Mouse (Mus musculus) liver, embryonic 15.5 days (tissue): ENCODE results near the gene Cbx5. TPM values are rescaled to one million over a fixed set of nuclear protein-coding genes. Genes with fewer than 3 reads are reported as not detected.

ENCODE experiments used
- ATAC-seq: fragments of 200-750 bp; cut with Nextera tagmentation; 2 replicates; pipeline ENCODE4 v1.8.0; 2017; ENCODE audit warnings: moderate number of reproducible peaks, mild to moderate bottlenecking, moderate library complexity; ENCODE audit not compliant: insufficient read depth
- H3K27ac ChIP-seq: fragments of 300-500 bp; sonication (generic); replicated peaks from 2 replicates; pipeline ENCODE4 v1.5.1; 2015; ENCODE audit warnings: mild to moderate bottlenecking, inconsistent platforms
- H3K27me3 ChIP-seq: fragments of 300-500 bp; sonication (generic); 2 replicates; pipeline ENCODE4 v1.6.1; 2015; ENCODE audit warnings: mild to moderate bottlenecking, inconsistent platforms
- H3K36me3 ChIP-seq: fragments of 300-500 bp; sonication (generic); replicated peaks from 2 replicates; pipeline ENCODE4 v1.6.1; 2015; ENCODE audit warnings: moderate library complexity, mild to moderate bottlenecking, inconsistent platforms
- H3K4me1 ChIP-seq: fragments of 300-500 bp; sonication (generic); replicated peaks from 2 replicates; pipeline ENCODE4 v1.6.1; 2015; ENCODE audit warnings: inconsistent platforms
- H3K4me2 ChIP-seq: fragments of 300-500 bp; sonication (generic); 2 replicates; pipeline ENCODE4 v1.6.1; 2015; ENCODE audit warnings: moderate library complexity, mild to moderate bottlenecking, inconsistent platforms
- H3K4me3 ChIP-seq: fragments of 300-500 bp; sonication (generic); replicated peaks from 2 replicates; pipeline ENCODE4 v1.5.1; 2015; ENCODE audit warnings: mild to moderate bottlenecking, inconsistent platforms
- H3K9ac ChIP-seq: fragments of 300-500 bp; sonication (generic); 2 replicates; pipeline ENCODE4 v1.6.1; 2015; ENCODE audit warnings: moderate library complexity, mild to moderate bottlenecking, inconsistent platforms
- H3K9me3 ChIP-seq: fragments of 300-500 bp; sonication (generic); replicated peaks from 2 replicates; pipeline ENCODE4 v1.6.1; 2016; ENCODE audit warnings: inconsistent platforms
- WGBS: fragments of 180-500 bp; shearing (Covaris S2); methylation state at CpG from one replicate; pipeline ENCODE4 v1.1.7; 2015; ENCODE audit warnings: mixed read lengths; ENCODE audit not compliant: insufficient replicate concordance; 5-methylcytosine and 5-hydroxymethylcytosine counted together
- polyA plus RNA-seq: library from polyadenylated mRNA; unstranded; fragments of >200 nt; fragmentation: Nextera tagmentation; extraction: Ambion mirVana; gene quantifications from 2 replicates; pipeline ENCODE4 v1.2.1, GENCODE M21; 2015

Cbx5 gene
- polyA plus RNA-seq, 1 experiment from 2014 or later: 49.2 TPM

DNA sequence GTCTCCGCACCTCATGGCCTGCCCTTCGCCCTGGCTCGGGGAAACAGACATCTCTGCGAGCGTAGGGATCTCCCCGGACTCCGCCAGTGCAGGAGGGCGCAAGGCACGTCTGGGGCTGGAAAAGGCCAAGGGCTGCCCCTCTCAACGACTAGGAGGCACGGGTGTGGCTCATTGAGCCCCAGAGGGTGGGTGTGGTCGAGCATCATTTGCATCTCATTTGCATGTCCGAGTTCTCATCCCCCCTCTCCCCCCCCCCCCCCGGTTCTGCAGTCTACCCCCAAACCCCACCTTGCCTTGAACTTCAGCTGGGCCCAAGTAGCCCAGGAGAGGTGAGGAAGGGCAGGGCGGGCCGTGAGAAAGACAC lies 69.3 kb downstream of the Cbx5 start:
- WGBS: 12% methylated on average over 15 of the region's 16 CpGs
- Histone ChIP-seq H3K27me3 (peaks cover 98% of the 10 kb centered on the region), H3K4me3 (peak overlapping the region; percentile 1; the same call in 1 of the 2 replicates), H3K4me1 (peaks cover 25% of the 10 kb centered on the region), H3K36me3 (no peaks in the 10 kb centered on the region), H3K27ac (no peak overlapping the region), H3K9ac (no peak overlapping the region), H3K4me2 (peak overlapping the region; percentile 71; the same call in 1 of the 2 replicates), H3K9me3 (no peaks in the 10 kb centered on the region)
- ATAC-seq: no peak

DNA sequence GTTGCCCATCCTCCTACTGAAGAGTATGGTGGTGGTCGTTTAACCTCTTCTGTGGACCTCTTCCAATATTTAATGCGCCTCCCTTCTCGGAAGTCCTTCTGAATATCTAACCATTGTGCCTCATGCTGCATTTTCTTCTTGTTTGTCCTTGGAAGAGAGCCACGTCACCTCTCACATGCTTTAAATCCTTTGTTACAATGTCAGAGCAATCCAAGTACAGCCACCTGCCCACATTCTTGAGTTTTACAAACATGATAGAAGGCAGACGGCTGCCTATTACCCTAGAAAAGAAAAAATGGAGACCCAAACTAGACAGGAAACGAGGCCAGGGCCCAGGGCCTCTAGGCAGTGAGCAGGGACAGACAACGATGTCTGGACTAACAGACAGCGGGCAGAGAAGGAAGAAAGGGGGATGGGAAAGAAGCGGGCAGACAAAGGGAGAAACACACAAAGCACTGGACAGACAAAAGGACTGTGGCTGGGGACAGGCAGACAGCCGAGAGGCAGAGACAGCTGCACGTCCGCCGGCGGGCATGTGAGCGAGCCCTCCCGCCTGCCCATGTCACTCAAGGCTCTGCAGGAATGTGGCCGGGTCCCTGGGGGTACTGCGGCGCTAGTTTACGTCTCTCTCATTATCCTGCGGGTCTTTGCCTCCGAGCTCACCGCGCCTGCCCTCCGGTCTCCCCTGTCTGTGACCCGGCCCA lies 69.9 kb downstream of the Cbx5 start:
- 5% methylated on average over 26 of the region's 26 CpGs for WGBS
- ATAC-seq: no peak
- peak overlapping the region; percentile 54 for H3K4me3 ChIP-seq
- H3K4me1 ChIP-seq: peaks cover 29% of the 10 kb centered on the region
- no peaks in the 10 kb centered on the region for H3K36me3 ChIP-seq
- no peak overlapping the region for H3K9ac ChIP-seq
- peaks cover 93% of the 10 kb centered on the region for H3K27me3 ChIP-seq
- H3K4me2 ChIP-seq: peak overlapping the region; percentile 71
- H3K9me3 ChIP-seq: no peaks in the 10 kb centered on the region
- H3K27ac ChIP-seq: no peak overlapping the region

GRCm38 (mm10) chr15:103168801-103169611 lies 70.6 kb downstream of the Cbx5 start:
- under 1% methylated on average over 63 of the region's 63 CpGs for WGBS
- no peak for ATAC-seq
- Histone ChIP-seq H3K27me3 (peaks cover 85% of the 10 kb centered on the region), H3K36me3 (no peaks in the 10 kb centered on the region), H3K4me3 (peak overlapping the region; percentile 54), H3K4me2 (peak overlapping the region; percentile 71), H3K9me3 (no peaks in the 10 kb centered on the region), H3K9ac (no peak overlapping the region), H3K4me1 (peaks cover 32% of the 10 kb centered on the region), H3K27ac (no peak overlapping the region)

DNA sequence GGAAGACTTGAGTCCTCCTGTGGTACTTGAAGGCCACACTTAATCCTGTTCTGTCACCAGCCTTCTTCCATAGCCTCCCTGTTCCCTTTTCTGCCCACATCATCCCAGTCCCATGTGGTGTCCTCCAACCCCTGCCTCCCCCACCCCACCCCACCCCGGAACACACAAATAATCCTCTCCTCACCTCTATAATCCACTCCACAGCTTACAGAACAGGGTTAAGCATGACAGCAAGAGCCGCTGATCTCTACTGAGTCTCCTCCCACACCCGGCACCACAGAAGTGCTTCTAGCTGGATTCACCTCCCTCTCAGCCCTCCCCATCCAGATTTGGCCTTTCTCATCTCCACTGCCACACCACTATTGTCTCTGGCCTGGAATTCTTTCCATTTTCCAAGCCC lies 71.8 kb downstream of the Cbx5 start:
- Histone ChIP-seq H3K4me2 (no peak overlapping the region), H3K27me3 (peaks cover 73% of the 10 kb centered on the region), H3K9me3 (no peaks in the 10 kb centered on the region), H3K4me1 (peaks cover 39% of the 10 kb centered on the region), H3K9ac (no peak overlapping the region), H3K4me3 (no peak overlapping the region), H3K36me3 (no peaks in the 10 kb centered on the region), H3K27ac (no peak overlapping the region)
- no peak for ATAC-seq
- 35% methylated on average over 3 of the region's 3 CpGs for WGBS

DNA sequence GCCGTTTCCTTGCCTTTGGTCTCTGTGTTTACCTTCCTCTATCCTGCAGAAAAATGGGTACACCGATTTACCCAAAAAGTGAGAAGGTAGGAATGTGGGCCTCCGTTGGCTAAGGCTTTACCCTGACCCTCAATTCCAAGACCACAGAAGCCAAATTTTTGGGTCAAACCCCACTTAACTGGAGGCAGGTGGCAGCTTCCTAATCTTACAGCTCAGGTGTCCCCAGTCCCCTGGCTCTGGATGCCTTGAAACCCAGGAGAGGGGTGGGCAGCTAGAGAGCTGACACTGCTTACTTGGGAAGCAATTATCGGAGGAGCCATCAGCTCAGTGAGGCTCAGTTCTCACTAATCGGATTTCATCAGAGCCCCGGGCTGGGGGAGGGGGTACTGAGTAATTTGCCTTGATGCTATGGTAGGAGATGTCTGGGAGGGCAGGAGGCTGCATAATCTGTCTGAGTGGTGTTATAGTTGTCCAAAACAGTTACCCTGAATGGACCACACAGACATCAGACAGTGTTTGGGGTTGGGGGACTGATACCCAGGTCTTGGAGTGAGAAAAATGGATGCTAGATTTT lies 72.5 kb downstream of the Cbx5 start, which contains the start of gene Smug1:
Gene Smug1 (minus strand): TSS at position 51 of the 574 bp plus-strand sequence.
- H3K9ac ChIP-seq: no peak within 1 kb of the TSS
- H3K4me1 ChIP-seq: peaks cover 45% of the 10 kb centered on the region
- no peaks in the 10 kb centered on the region for H3K36me3 ChIP-seq
- no peak for ATAC-seq
- no peak within 1 kb of the TSS for H3K4me2 ChIP-seq
- 33% methylated on average over 6 of the region's 6 CpGs for WGBS
- no peaks in the 10 kb centered on the region for H3K9me3 ChIP-seq
- no peak within 1 kb of the TSS for H3K4me3 ChIP-seq
- H3K27me3 ChIP-seq: peaks cover 67% of the 10 kb centered on the region
- no peak within 1 kb of the TSS for H3K27ac ChIP-seq

DNA sequence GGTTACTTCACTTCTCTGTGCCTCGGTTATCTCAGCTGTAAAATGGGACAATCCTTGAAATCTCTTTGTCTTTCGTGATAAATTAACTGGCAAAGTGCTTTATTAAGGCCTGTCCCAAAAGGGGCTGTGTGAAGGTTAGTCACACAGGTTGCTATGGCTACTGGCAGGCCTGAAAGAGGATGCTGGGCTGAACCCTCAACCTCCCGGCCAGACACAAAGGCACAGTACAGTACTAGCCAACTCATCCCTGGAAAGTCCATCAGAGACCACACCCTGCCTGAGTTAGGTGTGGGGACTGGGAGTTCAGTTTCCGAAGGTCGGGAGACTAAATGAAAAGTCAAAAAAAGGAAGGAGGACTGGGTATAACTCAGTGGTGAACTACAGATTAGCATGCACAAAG lies 73.7 kb downstream of the Cbx5 start:
- peaks cover 46% of the 10 kb centered on the region for H3K4me1 ChIP-seq
- H3K9me3 ChIP-seq: no peaks in the 10 kb centered on the region
- H3K9ac ChIP-seq: no peak overlapping the region
- H3K36me3 ChIP-seq: no peaks in the 10 kb centered on the region
- no peak overlapping the region for H3K4me2 ChIP-seq
- H3K4me3 ChIP-seq: no peak overlapping the region
- peaks cover 55% of the 10 kb centered on the region for H3K27me3 ChIP-seq
- H3K27ac ChIP-seq: no peak overlapping the region
- WGBS: 39% methylated on average over 5 of the region's 5 CpGs
- no peak for ATAC-seq

GRCm38 (mm10) chr15:103165379-103165778 lies 74.2 kb downstream of the Cbx5 start:
- H3K4me2 ChIP-seq: peak overlapping the region; percentile 32
- 1% methylated on average over 13 of the region's 13 CpGs for WGBS

DNA sequence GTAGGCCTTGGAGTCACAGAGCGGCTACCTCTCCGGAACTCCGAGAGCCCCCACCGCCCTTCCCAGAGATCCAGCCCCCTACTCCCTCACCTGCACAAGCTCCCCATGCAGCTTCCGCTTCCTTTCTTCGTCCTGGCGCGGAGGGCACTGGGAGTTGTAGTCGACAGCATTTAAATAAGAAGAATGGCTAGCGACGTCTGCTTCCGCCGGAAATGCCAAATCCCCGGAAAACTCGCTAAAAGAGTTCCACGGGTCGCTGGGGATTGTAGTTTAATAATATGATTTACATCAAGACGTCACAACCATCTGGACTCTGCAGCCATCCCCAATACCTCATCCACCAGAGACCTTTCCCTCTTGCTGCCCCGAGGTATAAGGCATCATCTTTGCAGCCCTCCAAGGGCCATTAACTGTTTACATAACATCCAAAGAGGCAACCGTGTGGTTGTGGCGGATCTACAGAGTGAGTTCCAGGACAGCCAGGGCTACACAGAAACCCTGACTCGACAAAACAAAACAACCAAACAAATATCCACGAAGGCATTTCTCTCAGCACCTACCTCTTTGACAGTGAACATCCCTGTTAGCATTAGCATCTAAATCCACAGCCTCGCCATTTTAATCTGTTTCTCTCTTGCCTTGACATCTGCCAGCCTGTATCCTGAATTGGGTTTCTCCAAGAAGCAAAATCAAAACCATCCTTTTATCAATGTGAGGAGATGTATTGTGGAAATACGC lies 76.3 kb downstream of the Cbx5 start:
- H3K4me3 ChIP-seq: peak overlapping the region; percentile 67
- no peak overlapping the region for H3K27ac ChIP-seq
- H3K9me3 ChIP-seq: no peaks in the 10 kb centered on the region
- H3K4me2 ChIP-seq: peak overlapping the region; percentile 75
- peaks cover 28% of the 10 kb centered on the region for H3K4me1 ChIP-seq
- 8% methylated on average over 25 of the region's 25 CpGs for WGBS
- no peaks in the 10 kb centered on the region for H3K36me3 ChIP-seq
- peaks cover 29% of the 10 kb centered on the region for H3K27me3 ChIP-seq
- H3K9ac ChIP-seq: peak overlapping the region; percentile 57
- ATAC-seq: peak; percentile 74

More at GRCm38 (mm10) chr15:103165379-103165778, 74.2 kb downstream of the Cbx5 start:
- ATAC-seq: no peak
- H3K9me3 ChIP-seq: no peaks in the 10 kb centered on the region
- H3K4me1 ChIP-seq: peaks cover 46% of the 10 kb centered on the region
- H3K4me3 ChIP-seq: no peak overlapping the region
- H3K9ac ChIP-seq: no peak overlapping the region
- H3K36me3 ChIP-seq: no peaks in the 10 kb centered on the region
- H3K27ac ChIP-seq: no peak overlapping the region
- peaks cover 49% of the 10 kb centered on the region for H3K27me3 ChIP-seq

- WGBS: 71% methylated on average over 10 of the region's 10 CpGs
- peaks cover 9% of the 10 kb centered on the region for H3K4me1 ChIP-seq
- H3K27me3 ChIP-seq: no peaks in the 10 kb centered on the region
- no peaks in the 10 kb centered on the region for H3K9me3 ChIP-seq
- 0 out of 2 replicates have a peak, but pooled peaks cover 8% of the 10 kb centered on the region for H3K36me3 ChIP-seq
- no peak overlapping the region for H3K4me2 ChIP-seq
- ATAC-seq: no peak
- no peak overlapping the region for H3K4me3 ChIP-seq
- H3K9ac ChIP-seq: no peak overlapping the region
- no peak overlapping the region for H3K27ac ChIP-seq
Observed at GRCm38 (mm10) chr15:103157585-103157984, 82.0 kb downstream of the Cbx5 start.

DNA sequence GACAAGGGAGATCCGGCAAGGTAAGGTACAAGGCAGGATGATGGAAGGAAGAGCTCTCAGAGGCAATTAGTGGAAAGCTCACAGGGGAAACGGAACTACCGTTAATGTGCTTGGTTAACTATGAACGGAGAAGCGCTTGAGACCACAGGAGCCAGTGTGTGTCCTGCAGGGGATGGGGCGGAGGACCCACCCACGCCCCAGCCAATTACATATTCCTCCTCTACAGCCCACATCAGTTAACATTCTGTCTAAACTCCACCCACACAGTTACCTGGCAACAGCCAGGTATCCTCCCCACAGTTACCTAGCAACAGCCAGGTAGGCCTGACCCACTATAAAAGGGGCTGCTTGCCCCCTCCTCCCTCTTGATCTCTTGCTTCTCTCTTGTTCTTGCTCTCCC lies 82.7 kb downstream of the Cbx5 start:
- Histone ChIP-seq H3K27me3 (no peaks in the 10 kb centered on the region), H3K36me3 (0 out of 2 replicates have a peak, but pooled peaks cover 8% of the 10 kb centered on the region), H3K4me1 (0 out of 2 replicates have a peak, but pooled peaks cover 2% of the 10 kb centered on the region), H3K9me3 (no peaks in the 10 kb centered on the region), H3K4me2 (no peak overlapping the region), H3K27ac (no peak overlapping the region), H3K4me3 (no peak overlapping the region), H3K9ac (no peak overlapping the region)
- ATAC-seq: no peak
- 72% methylated on average over 7 of the region's 7 CpGs for WGBS
